Mouse (Mus musculus): Measurements from ENCODE around the gene Cd300a. TPM values are rescaled to one million over a fixed set of nuclear protein-coding genes. Genes with fewer than 3 reads are reported as not detected.

Cd300a gene
- polyA plus RNA-seq (2012; ENCODE audit: low replicate concordance), result 5.7 and 7.1 TPM in 2 replicates

GRCm38 (mm10) chr11:114889991-114890518 is at the start of gene Cd300a:
Cd300a (plus strand) TSS chr11:114890041.

GRCm38 (mm10) chr11:114850452-114851268 is 39.2 kb upstream of the Cd300a start, which contains the start of gene Gprc5c:
Gprc5c (plus strand) TSS chr11:114851152.

GRCm38 (mm10) chr11:114934144-114934543 is 44.3 kb downstream of the Cd300a start, which contains the start of gene Cd300lb:
Cd300lb (minus strand) TSS chr11:114934386.

Other genes starting within 250 kb of the Cd300a start
- 101 and 376 TPM in 2 replicates for gene Rpl38, start 221.5 kb upstream of the Cd300a start, polyA plus RNA-seq (2012; ENCODE audit: low replicate concordance)
- gene Ttyh2, start 214.6 kb upstream of the Cd300a start, polyA plus RNA-seq (2012; ENCODE audit: low replicate concordance), result 7.9 and 9.2 TPM in 2 replicates
- 0.12 TPM in 1 of 2 replicates, not detected in the other for gene Dnaic2, start 162.6 kb upstream of the Cd300a start, polyA plus RNA-seq (2012; ENCODE audit: low replicate concordance)
- gene Kif19a, start 124.7 kb upstream of the Cd300a start, polyA plus RNA-seq (2012; ENCODE audit: low replicate concordance), result 10.1 and 14.4 TPM in 2 replicates
- gene Btbd17, start 94.1 kb upstream of the Cd300a start, polyA plus RNA-seq (2012; ENCODE audit: low replicate concordance), result 0.54 TPM in 1 of 2 replicates, not detected in the other
- gene Gpr142, start 91.1 kb upstream of the Cd300a start, polyA plus RNA-seq (2012; ENCODE audit: low replicate concordance), result not detected in 2 replicates
- gene Gprc5c, start 38.9 kb upstream of the Cd300a start, polyA plus RNA-seq (2012; ENCODE audit: low replicate concordance), result 2.2 and 2.4 TPM in 2 replicates
- 4.0 and 11.4 TPM in 2 replicates for gene Cd300lb, start 44.3 kb downstream of the Cd300a start, polyA plus RNA-seq (2012; ENCODE audit: low replicate concordance)
- 0.28 and 0.65 TPM in 2 replicates for gene Cd300c, start 79.1 kb downstream of the Cd300a start, polyA plus RNA-seq (2012; ENCODE audit: low replicate concordance)
- 0.70 and 0.89 TPM in 2 replicates for gene Cd300ld, start 99.9 kb downstream of the Cd300a start, polyA plus RNA-seq (2012; ENCODE audit: low replicate concordance)
- gene Cd300c2, start 111.8 kb downstream of the Cd300a start, polyA plus RNA-seq (2012; ENCODE audit: low replicate concordance), result 2.3 and 2.7 TPM in 2 replicates
- gene Cd300ld2, start 126.2 kb downstream of the Cd300a start, polyA plus RNA-seq (2012; ENCODE audit: low replicate concordance), result not detected in 2 replicates
- not detected in 2 replicates for gene Cd300ld4, start 137.0 kb downstream of the Cd300a start, polyA plus RNA-seq (2012; ENCODE audit: low replicate concordance)
- gene Cd300ld5, start 147.7 kb downstream of the Cd300a start, polyA plus RNA-seq (2012; ENCODE audit: low replicate concordance), result 2.4 TPM in 1 of 2 replicates, not detected in the other
- 4.6 and 5.0 TPM in 2 replicates for gene Cd300ld3, start 158.4 kb downstream of the Cd300a start, polyA plus RNA-seq (2012; ENCODE audit: low replicate concordance)
- 0.98 and 1.4 TPM in 2 replicates for gene Cd300e, start 172.1 kb downstream of the Cd300a start, polyA plus RNA-seq (2012; ENCODE audit: low replicate concordance)
- 16.0 and 19.2 TPM in 2 replicates for gene Rab37, start 201.4 kb downstream of the Cd300a start, polyA plus RNA-seq (2012; ENCODE audit: low replicate concordance)
- gene Cd300lf, start 244.0 kb downstream of the Cd300a start, polyA plus RNA-seq (2012; ENCODE audit: low replicate concordance), result 9.6 and 10.1 TPM in 2 replicates

Measured in hematopoietic multipotent progenitor cell, adult 10-12 weeks (in vitro differentiated cells).